Mouse (Mus musculus) embryonic facial prominence, embryonic 14.5 days (tissue): ENCODE results near the gene Sema5a. TPM values are rescaled to one million over a fixed set of nuclear protein-coding genes. Genes with fewer than 3 reads are reported as not detected.

Source experiments
- ATAC-seq: fragments of 200-750 bp; cut with Nextera tagmentation; 2 replicates; pipeline ENCODE4 v1.8.0; 2017; ENCODE audit warnings: low read depth, moderate number of reproducible peaks, moderate TSS enrichment
- DNase-seq: peaks from one replicate; pipeline ENCODE4 v3.0.0-alpha.2; 2015; ENCODE audit warnings: low spot score
- H3K27ac ChIP-seq: fragments of 300-500 bp; sonication (generic); replicated peaks from 2 replicates; pipeline ENCODE4 v1.5.1; 2014; ENCODE audit warnings: low read depth, mild to moderate bottlenecking, low read length, moderate library complexity
- H3K27me3 ChIP-seq: fragments of 300-500 bp; sonication (generic); replicated peaks from 2 replicates; pipeline ENCODE4 v1.6.1; 2014; ENCODE audit warnings: low read length; ENCODE audit not compliant: control insufficient read depth, insufficient read depth
- H3K36me3 ChIP-seq: fragments of 300-500 bp; sonication (generic); 2 replicates; pipeline ENCODE4 v1.6.1; 2014; ENCODE audit warnings: low read length, mixed read lengths; ENCODE audit not compliant: control insufficient read depth, insufficient read depth
- H3K4me1 ChIP-seq: fragments of 300-500 bp; sonication (generic); 2 replicates; pipeline ENCODE4 v1.6.1; 2014; ENCODE audit warnings: antibody characterized with exemption, low read length; ENCODE audit not compliant: control insufficient read depth, insufficient read depth
- H3K4me2 ChIP-seq: fragments of 300-500 bp; sonication (generic); 2 replicates; pipeline ENCODE4 v1.6.1; 2014; ENCODE audit warnings: low read depth, mild to moderate bottlenecking, low read length, moderate library complexity, mixed read lengths
- H3K4me3 ChIP-seq: fragments of 300-500 bp; sonication (generic); 2 replicates; pipeline ENCODE4 v1.5.1; 2014; ENCODE audit warnings: low read depth, mild to moderate bottlenecking, low read length
- H3K9ac ChIP-seq: fragments of 300-500 bp; sonication (generic); 2 replicates; pipeline ENCODE4 v1.6.1; 2014; ENCODE audit warnings: low read depth, mild to moderate bottlenecking, low read length, moderate library complexity, mixed read lengths
- H3K9me3 ChIP-seq: fragments of 300-500 bp; sonication (generic); 2 replicates; pipeline ENCODE4 v1.6.1; 2016; ENCODE audit warnings: low read length; ENCODE audit not compliant: control insufficient read depth
- WGBS: fragments of 180-500 bp; shearing (Covaris S2); extraction: QIAGEN DNeasy Blood & Tissue Kit; methylation state at CpG from one replicate; pipeline ENCODE4 v1.1.7; 2014; 5-methylcytosine and 5-hydroxymethylcytosine counted together
- polyA plus RNA-seq: library from polyadenylated mRNA; unstranded; fragments of >200 nt; fragmentation: Nextera tagmentation; extraction: Ambion mirVana; gene quantifications from 2 replicates; pipeline ENCODE4 v1.2.1, GENCODE M21; 2014

Sema5a gene
- polyA plus RNA-seq, 1 experiment from 2014 or later, result 26.7 TPM

GRCm38 (mm10) chr15:32243824-32244223 is 786 bp upstream of the Sema5a start:
- 36% methylated on average over 7 of the region's 7 CpGs for WGBS
- peak overlapping the region; percentile 86 for H3K27ac ChIP-seq

GRCm38 (mm10) chr15:32244956-32245836 is 586 bp downstream of the Sema5a start:
- Histone ChIP-seq H3K27me3 (no peaks in the 10 kb centered on the region), H3K4me2 (peak overlapping the region; percentile 91), H3K36me3 (peaks cover 14% of the 10 kb centered on the region), H3K27ac (peak overlapping the region; percentile 77), H3K9me3 (no peaks in the 10 kb centered on the region), H3K4me1 (peaks cover 19% of the 10 kb centered on the region; the same call in 1 of the 2 replicates), H3K9ac (peak overlapping the region; percentile 78), H3K4me3 (peak overlapping the region; percentile 74)
- peak; percentile 64 for ATAC-seq
- WGBS, result under 1% methylated on average over 41 of the region's 52 CpGs
- no peak for DNase-seq

More at GRCm38 (mm10) chr15:32243824-32244223, 786 bp upstream of the Sema5a start:
- H3K9ac ChIP-seq, result peak overlapping the region; percentile 78
- peaks cover 14% of the 10 kb centered on the region for H3K36me3 ChIP-seq
- H3K4me3 ChIP-seq, result peak overlapping the region; percentile 74
- peaks cover 19% of the 10 kb centered on the region; the same call in 1 of the 2 replicates for H3K4me1 ChIP-seq
- H3K9me3 ChIP-seq, result no peaks in the 10 kb centered on the region
- no peak for DNase-seq
- ATAC-seq, result no peak
- peak overlapping the region; percentile 91 for H3K4me2 ChIP-seq
- H3K27me3 ChIP-seq, result no peaks in the 10 kb centered on the region

GRCm38 (mm10) chr15:32245837-32246670 is 1.4 kb downstream of the Sema5a start:
- Histone ChIP-seq H3K4me3 (peak overlapping the region; percentile 74), H3K27ac (peak overlapping the region; percentile 77; the same call in 1 of the 2 replicates), H3K36me3 (peaks cover 8% of the 10 kb centered on the region), H3K9ac (peak overlapping the region; percentile 78), H3K4me1 (peaks cover 19% of the 10 kb centered on the region; the same call in 1 of the 2 replicates), H3K4me2 (peak overlapping the region; percentile 91), H3K9me3 (no peaks in the 10 kb centered on the region), H3K27me3 (no peaks in the 10 kb centered on the region)
- ATAC-seq (peak; percentile 41), DNase-seq (peak; percentile 85)
- 1% methylated on average over 45 of the region's 47 CpGs for WGBS

- H3K4me3 ChIP-seq, result peak overlapping the region; percentile 74
- H3K27me3 ChIP-seq, result no peaks in the 10 kb centered on the region
- H3K9me3 ChIP-seq, result no peaks in the 10 kb centered on the region
- 17% methylated on average over 5 of the region's 5 CpGs for WGBS
- H3K36me3 ChIP-seq, result no peaks in the 10 kb centered on the region
- peak overlapping the region; percentile 91 for H3K4me2 ChIP-seq
- peaks cover 18% of the 10 kb centered on the region; the same call in 1 of the 2 replicates for H3K4me1 ChIP-seq
- DNase-seq (peak; percentile 41), ATAC-seq (no peak)
- H3K9ac ChIP-seq, result peak overlapping the region; percentile 78
- peak overlapping the region; percentile 28; the same call in 1 of the 2 replicates for H3K27ac ChIP-seq
Measured at GRCm38 (mm10) chr15:32247281-32247680, 2.7 kb downstream of the Sema5a start.

GRCm38 (mm10) chr15:32254806-32255205 is 10.2 kb downstream of the Sema5a start:
- no peak overlapping the region for H3K4me3 ChIP-seq
- H3K4me1 ChIP-seq, result peaks cover 24% of the 10 kb centered on the region
- no peak overlapping the region for H3K9ac ChIP-seq
- 0 out of 2 replicates have a peak, but pooled peaks cover 8% of the 10 kb centered on the region for H3K36me3 ChIP-seq
- H3K27ac ChIP-seq, result no peak overlapping the region
- no peak for ATAC-seq
- DNase-seq, result no peak
- WGBS, result 66% methylated on average over 2 of the region's 2 CpGs
- H3K9me3 ChIP-seq, result peaks cover 12% of the 10 kb centered on the region; the same call in 1 of the 2 replicates
- no peak overlapping the region for H3K4me2 ChIP-seq
- no peaks in the 10 kb centered on the region for H3K27me3 ChIP-seq

GRCm38 (mm10) chr15:32257340-32257739 is 12.7 kb downstream of the Sema5a start:
- H3K4me1 ChIP-seq, result peaks cover 40% of the 10 kb centered on the region
- H3K27ac ChIP-seq, result 0 out of 2 replicates have a peak overlapping the region, but pooled peaks have one; percentile 3
- H3K9me3 ChIP-seq, result peaks cover 12% of the 10 kb centered on the region; the same call in 1 of the 2 replicates
- DNase-seq (no peak), ATAC-seq (no peak)
- WGBS, result 59% methylated on average over 8 of the region's 8 CpGs
- H3K36me3 ChIP-seq, result 0 out of 2 replicates have a peak, but pooled peaks cover 8% of the 10 kb centered on the region
- H3K27me3 ChIP-seq, result no peaks in the 10 kb centered on the region
- H3K9ac ChIP-seq, result no peak overlapping the region
- H3K4me2 ChIP-seq, result peak overlapping the region; percentile 31; the same call in 1 of the 2 replicates
- H3K4me3 ChIP-seq, result no peak overlapping the region

- DNase-seq, result peak; percentile 86
- Histone ChIP-seq H3K9me3 (peaks cover 12% of the 10 kb centered on the region; the same call in 1 of the 2 replicates), H3K4me3 (no peak overlapping the region), H3K9ac (no peak overlapping the region), H3K27ac (0 out of 2 replicates have a peak overlapping the region, but pooled peaks have one; percentile 3), H3K36me3 (0 out of 2 replicates have a peak, but pooled peaks cover 8% of the 10 kb centered on the region), H3K27me3 (no peaks in the 10 kb centered on the region), H3K4me2 (peak overlapping the region; percentile 31; the same call in 1 of the 2 replicates), H3K4me1 (peaks cover 40% of the 10 kb centered on the region)
- 23% methylated on average over 7 of the region's 7 CpGs for WGBS
- ATAC-seq, result peak; percentile 48
Measured at GRCm38 (mm10) chr15:32257886-32258319, 13.3 kb downstream of the Sema5a start.
